Mouse (Mus musculus) cortical plate, adult 2 months (tissue): ENCODE data around the gene Chchd1.

Source experiments
- CTCF ChIP-seq: fragments of 200-500 bp; IDR thresholded peaks from 2 replicates; pipeline ENCODE4 v1.5.1; 2011; ENCODE audit warnings: mild to moderate bottlenecking, control low read depth, low read length; ENCODE audit not compliant: insufficient read depth; ENCODE audit errors: extremely low read depth
- POLR2A ChIP-seq: fragments of 200-500 bp; IDR thresholded peaks from 2 replicates; pipeline ENCODE4 v1.6.1; 2011; ENCODE audit warnings: mild to moderate bottlenecking, low read length, control low read depth; ENCODE audit not compliant: insufficient read depth; ENCODE audit errors: extremely low read depth

DNA sequence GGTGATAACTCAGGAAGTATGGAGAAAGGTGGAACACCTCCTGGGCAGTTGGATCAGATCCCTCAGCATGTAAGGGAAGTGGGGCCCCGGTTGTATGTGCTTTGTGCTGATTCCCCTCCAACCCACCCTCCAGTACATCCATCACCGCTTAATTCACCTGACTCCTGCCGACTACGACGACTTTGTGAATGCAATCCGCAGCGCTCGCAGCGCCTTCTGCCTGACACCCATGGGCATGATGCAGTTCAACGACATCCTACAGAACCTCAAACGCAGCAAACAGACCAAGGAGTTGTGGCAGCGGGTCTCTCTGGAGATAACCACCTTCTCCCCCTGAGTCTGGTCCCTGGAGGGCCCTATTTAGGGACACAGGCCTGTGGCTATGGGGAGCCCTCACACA lies 20.2 kb downstream of the Chchd1 start:
- TF ChIP-seq CTCF = no peak
- no peak for TF ChIP-seq POLR2A
